ENCODE assay signal across 13 mouse cellular contexts in genomic region chr19:44797110-44798060, GRCm38 (mm10). TPM values are rescaled to one million over a fixed set of nuclear protein-coding genes. Genes with fewer than 3 reads are reported as not detected.
A peak's percentile ranks its signal among the peaks of the same experiment; 100 is the strongest.
DNase-seq lines count a peak whose midpoint lies in the region; ATAC-seq and TF ChIP-seq lines count a peak whose summit lies in the region.
"Had no signal": no experiment of that assay in that cellular context is flagged by ENCODE, and none has a peak within 500 bp of the region (broad histone marks: within the 10 kb centered on the region; RNA-seq: fewer than 3 reads in every experiment).

No protein-coding gene starts in this region.

- H3K4me3 ChIP-seq in forebrain, embryonic 12.5 days (replicated peaks) = no peak overlapping the region
- H3K4me3 ChIP-seq in forebrain, embryonic 11.5 days (ENCODE audit: low read depth, low read length) = no peak overlapping the region
- no peak overlapping the region for H3K4me3 ChIP-seq in thymus, adult 2 months (ENCODE audit: control insufficient read depth, insufficient read depth, low read length)
- H3K4me3 ChIP-seq in midbrain, embryonic 14.5 days (replicated peaks; ENCODE audit: low read depth, low read length) = no peak overlapping the region
- H3K4me3 ChIP-seq: heart, embryonic 13.5 days; liver, embryonic 12.5 days had no signal

- 18% methylated on average over 21 of the region's 21 CpGs for WGBS in forebrain, embryonic 12.5 days
- WGBS in forebrain, embryonic 11.5 days = 21% methylated on average over 20 of the region's 21 CpGs
- 27% methylated on average over 20 of the region's 21 CpGs for WGBS in thymus, adult 2 months
- 26% methylated on average over 21 of the region's 21 CpGs for WGBS in midbrain, embryonic 14.5 days

- 0 out of 2 replicates have a peak overlapping the region, but pooled peaks have one; percentile 13 for H3K9ac ChIP-seq in forebrain, embryonic 12.5 days
- H3K9ac ChIP-seq in forebrain, embryonic 11.5 days (ENCODE audit: low read length) = no peak overlapping the region
- no peak overlapping the region; the same call in 1 of the 2 replicates for H3K9ac ChIP-seq in midbrain, embryonic 14.5 days (replicated peaks; ENCODE audit: low read length)
- H3K9ac ChIP-seq: heart, embryonic 13.5 days; liver, embryonic 12.5 days had no signal

- H3K9me3 ChIP-seq in forebrain, embryonic 12.5 days = no peaks in the 10 kb centered on the region
- H3K9me3 ChIP-seq in forebrain, embryonic 11.5 days (ENCODE audit: control insufficient read depth, low read length) = no peaks in the 10 kb centered on the region
- no peaks in the 10 kb centered on the region for H3K9me3 ChIP-seq in midbrain, embryonic 14.5 days (ENCODE audit: control insufficient read depth, low read length)
- H3K9me3 ChIP-seq: heart, embryonic 13.5 days; liver, embryonic 12.5 days had no signal

- H3K27me3 ChIP-seq in forebrain, embryonic 12.5 days = peaks cover 34% of the 10 kb centered on the region
- no peaks in the 10 kb centered on the region for H3K27me3 ChIP-seq in forebrain, embryonic 11.5 days (ENCODE audit: control insufficient read depth, insufficient read depth, low read length)
- no peaks in the 10 kb centered on the region; the same call in 1 of the 2 replicates for H3K27me3 ChIP-seq in thymus, adult 2 months (ENCODE audit: control insufficient read depth, insufficient read depth, low read length)
- no peaks in the 10 kb centered on the region for H3K27me3 ChIP-seq in midbrain, embryonic 14.5 days (ENCODE audit: control insufficient read depth, insufficient read depth, low read length)

- no peaks in the 10 kb centered on the region for H3K36me3 ChIP-seq in forebrain, embryonic 12.5 days (replicated peaks)
- H3K36me3 ChIP-seq in forebrain, embryonic 11.5 days (ENCODE audit: control insufficient read depth, insufficient read depth, low read length) = no peaks in the 10 kb centered on the region
- no peaks in the 10 kb centered on the region for H3K36me3 ChIP-seq in thymus, adult 2 months (ENCODE audit: control insufficient read depth, insufficient read depth, low read length)
- H3K36me3 ChIP-seq in midbrain, embryonic 14.5 days (ENCODE audit: control insufficient read depth, insufficient read depth, low read length) = no peaks in the 10 kb centered on the region
- H3K36me3 ChIP-seq: heart, embryonic 13.5 days; liver, embryonic 12.5 days had no signal

- no peak for TF ChIP-seq POLR2A in thymus, adult 2 months (IDR thresholded peaks at IDR 0.05; ENCODE audit: control insufficient read depth, extremely low read depth, insufficient read depth, low read length, poor library complexity)

- ATAC-seq in forebrain, embryonic 12.5 days (ENCODE audit: low FRiP score) = 0 out of 2 replicates have a peak, but pooled peaks have one; percentile 33
- no peak; the same call in 1 of the 2 replicates for ATAC-seq in forebrain, embryonic 11.5 days (replicated peaks; ENCODE audit: low FRiP score)
- ATAC-seq in midbrain, embryonic 14.5 days (ENCODE audit: low FRiP score, low TSS enrichment) = no peak
- no peak for ATAC-seq in monocyte, adult 5-6 weeks (replicated peaks; ENCODE audit: insufficient number of reproducible peaks, low FRiP score, low TSS enrichment, poor library complexity, severe bottlenecking)
- ATAC-seq: liver, embryonic 12.5 days; lung, postnatal 0 days had no signal

- H3K27ac ChIP-seq in forebrain, embryonic 12.5 days = peak overlapping the region; percentile 61
- H3K27ac ChIP-seq in forebrain, embryonic 11.5 days (ENCODE audit: low read depth, low read length) = no peak overlapping the region
- H3K27ac ChIP-seq in thymus, adult 2 months (ENCODE audit: control insufficient read depth, insufficient read depth, low read length) = no peak overlapping the region
- peak overlapping the region; percentile 81 for H3K27ac ChIP-seq in midbrain, embryonic 14.5 days (replicated peaks; ENCODE audit: low read depth, low read length)
- H3K27ac ChIP-seq: heart, embryonic 13.5 days; liver, embryonic 12.5 days had no signal

- H3K4me2 ChIP-seq in forebrain, embryonic 12.5 days = peak overlapping the region; percentile 19; the same call in 1 of the 2 replicates
- no peak overlapping the region for H3K4me2 ChIP-seq in forebrain, embryonic 11.5 days (ENCODE audit: low read depth, low read length, severe bottlenecking)
- H3K4me2 ChIP-seq in midbrain, embryonic 14.5 days (ENCODE audit: low read length) = peak overlapping the region; percentile 21
- H3K4me2 ChIP-seq: heart, embryonic 13.5 days; liver, embryonic 12.5 days had no signal

- no peak for DNase-seq in forebrain, embryonic 11.5 days (ENCODE audit: low spot score)
- peak; percentile 13 for DNase-seq in thymus, postnatal 4 days
- DNase-seq in thymus, adult 2 months = no peak
- peak; percentile 63 for DNase-seq in midbrain, embryonic 14.5 days
- DNase-seq in T-cell, adult 2 months (ENCODE audit: low spot score) = no peak
- DNase-seq in adrenal gland, postnatal 4 days (ENCODE audit: low spot score in 2 of 2) = no peak
- DNase-seq: adrenal gland, postnatal 10 days; gastrocnemius, postnatal 10 days had no signal

- H3K4me1 ChIP-seq in forebrain, embryonic 12.5 days = peaks cover 25% of the 10 kb centered on the region
- peaks cover 7% of the 10 kb centered on the region; the same call in 1 of the 2 replicates for H3K4me1 ChIP-seq in forebrain, embryonic 11.5 days (replicated peaks; ENCODE audit: control insufficient read depth, insufficient read depth, low read length)
- H3K4me1 ChIP-seq in thymus, adult 2 months (replicated peaks; ENCODE audit: control insufficient read depth, insufficient read depth, low read length) = no peaks in the 10 kb centered on the region
- H3K4me1 ChIP-seq in midbrain, embryonic 14.5 days (ENCODE audit: control insufficient read depth, insufficient read depth, low read length) = peaks cover 17% of the 10 kb centered on the region
- H3K4me1 ChIP-seq: liver, embryonic 12.5 days had no signal

- TF ChIP-seq CTCF in thymus, adult 2 months (IDR thresholded peaks at IDR 0.05; ENCODE audit: borderline replicate concordance, control insufficient read depth, extremely low read depth, insufficient read depth, low read length, poor library complexity) = no peak

RNA-seq across cellular contexts. Expression of gene Pax2, which starts 41.5 kb away (rescaled TPM):
- polyA plus RNA-seq in forebrain, embryonic 12.5 days (2016; fragmentation: Nextera tagmentation; extraction: Ambion mirVana) = 0.08 and 0.19 TPM in 2 replicates
- 0.20 and 0.39 TPM in 2 replicates for polyA plus RNA-seq in forebrain, embryonic 11.5 days (2014; fragmentation: Nextera tagmentation; extraction: Ambion mirVana)
- 0.10 and 0.12 TPM in 2 replicates for polyA plus RNA-seq in thymus, adult 2 months (2012; rRNA removed)
- 1.7 and 1.9 TPM in 2 replicates for polyA plus RNA-seq in midbrain, embryonic 14.5 days (2014; fragmentation: Nextera tagmentation; extraction: Ambion mirVana)
- not detected in 3 replicates for total RNA-seq in monocyte, adult 5-6 weeks (2017)
- total RNA-seq in adrenal gland, postnatal 4 days (2021) = 10 to 100 TPM in 1 of 2 experiments, under 1 TPM in 1; 0.45 to 13.6 TPM
- total RNA-seq: adrenal gland, postnatal 10 days; gastrocnemius, postnatal 10 days had no signal
- polyA plus RNA-seq: heart, embryonic 13.5 days; liver, embryonic 12.5 days; lung, postnatal 0 days had no signal

Comparison
In these comparisons a context has a peak if more than half of its experiments do, and no peak if none do; other contexts are left out.
1. H3K27ac ChIP-seq: peak in forebrain, embryonic 12.5 days (single experiment) and midbrain, embryonic 14.5 days (single experiment); none in forebrain, embryonic 11.5 days (single experiment) and thymus, adult 2 months (single experiment).
2. DNase-seq: peak in thymus, postnatal 4 days (single experiment) and midbrain, embryonic 14.5 days (single experiment); none in forebrain, embryonic 11.5 days (single experiment), thymus, adult 2 months (single experiment), T-cell, adult 2 months (single experiment) and adrenal gland, postnatal 4 days (0 of 2).